Comparison of ENCODE assay signal across 10 mouse cellular contexts in the genomic region with DNA sequence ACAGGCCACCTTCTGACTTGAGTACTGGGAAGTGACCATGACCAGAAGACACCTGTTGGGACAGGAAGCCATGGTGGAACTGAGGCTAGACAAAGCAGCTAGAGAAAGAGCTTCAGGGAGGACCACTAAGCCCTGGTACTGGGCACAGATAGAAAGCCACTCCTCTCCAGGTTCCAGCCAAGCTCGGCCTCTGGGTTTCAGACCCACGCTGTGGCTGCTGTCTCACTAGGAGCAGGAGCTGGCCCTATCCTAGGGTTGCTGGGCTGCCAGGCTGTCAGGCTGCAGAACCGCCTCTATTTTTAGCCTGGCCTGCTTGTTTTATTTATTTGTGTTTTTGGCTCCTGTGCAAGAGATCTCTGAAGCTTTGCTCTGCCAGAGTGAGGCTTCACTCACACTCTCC.
DNase-seq lines count a peak whose midpoint lies in the region.
"Had no signal": no experiment of that assay in that cellular context is flagged by ENCODE, and none has a peak within 500 bp of the region (broad histone marks: within the 10 kb centered on the region; RNA-seq: fewer than 3 reads in every experiment).

No protein-coding gene starts in this region.

- H3K27ac ChIP-seq in limb, embryonic 10.5 days = no peak overlapping the region
- H3K27ac ChIP-seq: hindbrain, embryonic 15.5 days; limb, embryonic 15.5 days had no signal

- DNase-seq in adrenal gland, postnatal 10 days = peak; percentile 53
- DNase-seq in adrenal gland, adult 8-10 months = no peak
- DNase-seq in 3T3-L1 (ENCODE audit: low read depth, low spot score) = peak; percentile 9
- peak; percentile 50 to 77 for DNase-seq in gastrocnemius, adult 8-10 months (ENCODE audit: low spot score in 2 of 2)
- DNase-seq in layer of hippocampus, adult 9-11 months = peak; percentile 76
- DNase-seq in neural tube, embryonic 10.5 days (ENCODE audit: extremely low spot score, low spot score) = no peak
- DNase-seq in ovary, postnatal 14 days (ENCODE audit: low spot score) = no peak
- no peak for DNase-seq in limb, embryonic 10.5 days (ENCODE audit: low spot score)

- H3K4me3 ChIP-seq in limb, embryonic 10.5 days = no peak overlapping the region
- H3K4me3 ChIP-seq: hindbrain, embryonic 15.5 days; limb, embryonic 15.5 days had no signal

- H3K4me1 ChIP-seq in limb, embryonic 10.5 days = peaks cover 16% of the 10 kb centered on the region

- WGBS in limb, embryonic 10.5 days = 68% methylated on average over 3 of the region's 3 CpGs

- H3K36me3 ChIP-seq in limb, embryonic 10.5 days = no peaks in the 10 kb centered on the region
- H3K36me3 ChIP-seq: hindbrain, embryonic 15.5 days; limb, embryonic 15.5 days had no signal

- H3K27me3 ChIP-seq in limb, embryonic 10.5 days (ENCODE audit: low read depth, poor library complexity, severe bottlenecking) = no peaks in the 10 kb centered on the region
- H3K27me3 ChIP-seq: hindbrain, embryonic 15.5 days; limb, embryonic 15.5 days had no signal

- no peaks in the 10 kb centered on the region for H3K9me3 ChIP-seq in limb, embryonic 10.5 days (replicated peaks)
- H3K9me3 ChIP-seq: hindbrain, embryonic 15.5 days; limb, embryonic 15.5 days had no signal

Comparison
In these comparisons a context has a peak if more than half of its experiments do, and no peak if none do; other contexts are left out.
1. DNase-seq: peak in adrenal gland, postnatal 10 days (single experiment), 3T3-L1 (single experiment), gastrocnemius, adult 8-10 months (2 of 2) and layer of hippocampus, adult 9-11 months (single experiment); none in adrenal gland, adult 8-10 months (single experiment), neural tube, embryonic 10.5 days (single experiment), ovary, postnatal 14 days (single experiment) and limb, embryonic 10.5 days (single experiment).